Mouse (Mus musculus) liver, embryonic 14.5 days (tissue): Measurements from ENCODE around the gene Rsph14.

Experiments used
- CTCF ChIP-seq: IDR thresholded peaks from 2 replicates; pipeline ENCODE4 v1.5.1; 2016; ENCODE audit warnings: antibody characterized with exemption, low read depth, control low read depth
- EP300 ChIP-seq: IDR thresholded peaks from 2 replicates; pipeline ENCODE4 v1.6.1; 2016; ENCODE audit warnings: antibody characterized with exemption, low read depth

- no peak for TF ChIP-seq CTCF
- TF ChIP-seq EP300, result no peak
These were observed 108.1 kb downstream of the Rsph14 start for GRCm38 (mm10) chr10:74924274-74924673.
